Mouse (Mus musculus): Measurements from ENCODE around the gene Ing1.

DNA sequence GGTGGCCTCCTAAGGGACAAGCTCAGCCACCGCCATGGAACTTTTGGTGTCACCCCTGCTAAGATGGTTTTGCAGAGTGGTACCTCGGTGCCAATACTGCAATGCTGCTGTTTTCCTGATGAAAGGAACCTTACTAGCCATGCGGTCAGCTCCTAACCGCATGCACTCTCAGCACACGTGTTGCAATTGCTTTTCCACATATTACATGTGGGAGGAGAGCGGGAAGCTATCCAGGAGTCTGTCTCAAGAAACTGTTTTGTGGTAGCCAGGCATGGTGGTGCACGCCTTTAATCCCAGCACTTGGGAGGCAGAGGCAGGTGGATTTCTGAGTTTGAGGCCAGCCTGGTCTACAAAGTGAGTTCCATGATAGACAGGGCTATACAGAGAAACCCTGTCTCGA lies 15.2 kb upstream of the Ing1 start:
- TF ChIP-seq POLR2A (IDR thresholded peaks at IDR 0.05; ENCODE audit: control insufficient read depth, low read depth, low read length) = no peak
- no peak for TF ChIP-seq CTCF (IDR thresholded peaks at IDR 0.05; ENCODE audit: control insufficient read depth, insufficient read depth, insufficient replicate concordance, low read depth, low read length)
